Mouse (Mus musculus): ENCODE results near the gene Hoxc12. TPM values are rescaled to one million over a fixed set of nuclear protein-coding genes. Genes with fewer than 3 reads are reported as not detected.

The Hoxc12 gene
- total and polyA plus RNA-seq, 3 experiments = not detected

DNA sequence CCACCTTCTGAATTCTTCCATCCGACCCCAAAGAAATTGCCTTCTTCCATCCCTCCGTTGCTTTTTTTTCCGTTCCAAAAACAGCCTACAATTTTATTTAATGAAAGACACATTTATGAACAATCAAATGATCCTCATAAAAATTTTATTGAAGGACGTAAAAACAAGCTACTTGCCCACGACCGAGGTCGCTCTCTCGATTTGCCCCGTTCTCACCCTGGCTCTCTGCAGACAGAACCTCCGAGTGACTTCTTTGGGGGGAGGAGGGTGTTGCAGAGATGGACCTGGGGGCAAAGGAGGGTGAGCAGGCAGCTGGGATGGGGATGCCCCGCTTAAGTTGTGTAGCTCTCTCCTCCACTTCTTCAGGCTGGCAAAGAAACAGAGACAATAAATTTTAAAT is 43.8 kb downstream of the Hoxc12 start:
- peaks cover 51% of the 10 kb centered on the region for H3K79me2 ChIP-seq (ENCODE audit: control insufficient read depth, insufficient read depth, low read length, poor library complexity)
- no peak overlapping the region for H3K4me3 ChIP-seq (ENCODE audit: control insufficient read depth in 1 of 2, insufficient read depth in 1 of 2, low read depth in 2 of 2, low read length in 2 of 2)
- peak overlapping the region; percentile 56; the same call in 1 of the 2 replicates for H3K9ac ChIP-seq (ENCODE audit: control insufficient read depth, low read depth, low read length, poor library complexity, severe bottlenecking)
- no peak overlapping the region for H3K27ac ChIP-seq (ENCODE audit: control insufficient read depth, low read depth, low read length)
- TF ChIP-seq GATA1 (IDR thresholded peaks at IDR 0.05; ENCODE audit: low read depth, low read length) = no peak
- TF ChIP-seq SMC3 (IDR thresholded peaks at IDR 0.05; ENCODE audit: low read depth, low read length) = no peak
- no peak for TF ChIP-seq NELFE (IDR thresholded peaks at IDR 0.05; ENCODE audit: low read depth, low read length)
- no peak for TF ChIP-seq MXI1 (IDR thresholded peaks at IDR 0.05; ENCODE audit: low read depth, low read length)
- TF ChIP-seq GABPA (IDR thresholded peaks at IDR 0.05; ENCODE audit: low read depth, low read length) = no peak
- no peak for TF ChIP-seq HCFC1 (IDR thresholded peaks at IDR 0.05; ENCODE audit: low read depth, low read length)
- TF ChIP-seq BHLHE40 (IDR thresholded peaks at IDR 0.05; ENCODE audit: borderline replicate concordance, low read depth, low read length) = no peak
- TF ChIP-seq RAD21 (IDR thresholded peaks at IDR 0.05; ENCODE audit: low read depth, low read length) = no peak
- TF ChIP-seq CHD2 (IDR thresholded peaks at IDR 0.05; ENCODE audit: low read length) = no peak
- TF ChIP-seq CHD1 (IDR thresholded peaks at IDR 0.05; ENCODE audit: low read depth, low read length) = no peak
- TF ChIP-seq POLR2AphosphoS2 (IDR thresholded peaks at IDR 0.05; ENCODE audit: low read length) = no peak
- no peak for TF ChIP-seq MAZ (IDR thresholded peaks at IDR 0.05; ENCODE audit: low read depth, low read length)
- TF ChIP-seq MYB (IDR thresholded peaks at IDR 0.05; ENCODE audit: low read depth, low read length) = no peak
- no peak for TF ChIP-seq POLR2A (IDR thresholded peaks at IDR 0.05; ENCODE audit: control insufficient read depth in 1 of 2, insufficient read depth in 1 of 2, low read depth in 1 of 2, low read length in 2 of 2, poor library complexity in 1 of 2)
- TF ChIP-seq ZNF384 (IDR thresholded peaks at IDR 0.05; ENCODE audit: low read depth, low read length) = no peak
- TF ChIP-seq KAT2A (conservative IDR thresholded peaks at IDR 0.05; ENCODE audit: low read depth, low read length) = no peak
- no peak for TF ChIP-seq MAX (IDR thresholded peaks at IDR 0.05; ENCODE audit: low read length)
- no peak for TF ChIP-seq ZMIZ1 (IDR thresholded peaks at IDR 0.05; ENCODE audit: low read depth, low read length)
- H3K36me3 ChIP-seq (ENCODE audit: control insufficient read depth in 1 of 2, insufficient read depth in 2 of 2, low read length in 2 of 2) = peaks cover 0 to 18% of the 10 kb centered on the region in 2 experiments; a peak in 3 of 4 replicates
- DNase-seq (ENCODE audit: low read depth, low spot score) = no peak
- H3K9me3 ChIP-seq (replicated peaks; ENCODE audit: insufficient read depth, low read length) = no peaks in the 10 kb centered on the region
- H3K27me3 ChIP-seq (ENCODE audit: control insufficient read depth in 1 of 2, insufficient read depth in 2 of 2, low read length in 2 of 2) = no peaks in the 10 kb centered on the region
- H3K4me1 ChIP-seq (ENCODE audit: control insufficient read depth in 1 of 2, insufficient read depth in 2 of 2, low read length in 2 of 2) = peaks cover 16 to 23% of the 10 kb centered on the region in 2 experiments

GRCm38 (mm10) chr15:102980912-102981311 is 44.4 kb downstream of the Hoxc12 start:
- H3K9me3 ChIP-seq (replicated peaks; ENCODE audit: insufficient read depth, low read length) = no peaks in the 10 kb centered on the region
- H3K36me3 ChIP-seq (ENCODE audit: control insufficient read depth in 1 of 2, insufficient read depth in 2 of 2, low read length in 2 of 2) = peaks cover 0 to 18% of the 10 kb centered on the region in 2 experiments; a peak in 3 of 4 replicates
- no peaks in the 10 kb centered on the region for H3K27me3 ChIP-seq (ENCODE audit: control insufficient read depth in 1 of 2, insufficient read depth in 2 of 2, low read length in 2 of 2)
- H3K4me3 ChIP-seq (ENCODE audit: control insufficient read depth in 1 of 2, insufficient read depth in 1 of 2, low read depth in 2 of 2, low read length in 2 of 2) = peak overlapping the region; percentile 65 to 81
- TF ChIP-seq JUND (IDR thresholded peaks at IDR 0.05; ENCODE audit: low read depth, low read length) (no peak), MAZ (IDR thresholded peaks at IDR 0.05; ENCODE audit: low read depth, low read length) (no peak), ZC3H11A (IDR thresholded peaks at IDR 0.05; ENCODE audit: low read depth, low read length) (no peak), POLR2AphosphoS2 (IDR thresholded peaks at IDR 0.05; ENCODE audit: low read length) (no peak), ZKSCAN1 (IDR thresholded peaks at IDR 0.05; ENCODE audit: low read depth, low read length) (no peak), CHD2 (IDR thresholded peaks at IDR 0.05; ENCODE audit: low read length) (no peak), MEF2A (IDR thresholded peaks at IDR 0.05; ENCODE audit: extremely low read depth, insufficient replicate concordance, low read depth, low read length, poor library complexity, severe bottlenecking) (no peak), MAFK (IDR thresholded peaks at IDR 0.05; ENCODE audit: borderline replicate concordance, low read depth, low read length) (no peak)
- H3K4me1 ChIP-seq (ENCODE audit: control insufficient read depth in 1 of 2, insufficient read depth in 2 of 2, low read length in 2 of 2) = peaks cover 16 to 23% of the 10 kb centered on the region in 2 experiments
- peak overlapping the region; percentile 56 for H3K9ac ChIP-seq (ENCODE audit: control insufficient read depth, low read depth, low read length, poor library complexity, severe bottlenecking)
- DNase-seq (ENCODE audit: low read depth, low spot score) = peak; percentile 50
- H3K27ac ChIP-seq (ENCODE audit: control insufficient read depth, low read depth, low read length) = no peak overlapping the region
- H3K79me2 ChIP-seq (ENCODE audit: control insufficient read depth, insufficient read depth, low read length, poor library complexity) = peaks cover 48% of the 10 kb centered on the region

Data from MEL (cell line).